Mouse (Mus musculus): Measurements from ENCODE around the gene Stk4.

The Stk4 gene

DNA sequence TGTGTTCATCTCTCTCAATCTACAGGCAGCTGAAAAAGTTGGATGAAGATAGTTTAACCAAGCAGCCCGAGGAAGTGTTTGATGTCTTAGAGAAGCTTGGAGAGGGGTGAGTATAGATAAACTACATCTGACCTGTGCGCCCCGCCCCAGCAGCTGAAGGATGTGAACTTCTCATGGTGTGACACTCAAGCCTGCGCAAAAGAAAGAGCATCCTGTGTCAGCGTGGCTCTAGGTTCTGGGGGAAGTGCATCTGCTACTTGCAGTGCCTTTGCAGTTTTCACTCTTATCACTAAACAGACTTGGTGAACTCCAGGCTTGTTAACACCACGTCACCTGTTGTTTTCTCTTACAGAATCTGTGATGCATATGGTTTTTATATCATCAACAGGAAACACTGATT, 9.4 kb downstream of the Stk4 start:
- no peak for DNase-seq (ENCODE audit: low read depth, low spot score)

DNA sequence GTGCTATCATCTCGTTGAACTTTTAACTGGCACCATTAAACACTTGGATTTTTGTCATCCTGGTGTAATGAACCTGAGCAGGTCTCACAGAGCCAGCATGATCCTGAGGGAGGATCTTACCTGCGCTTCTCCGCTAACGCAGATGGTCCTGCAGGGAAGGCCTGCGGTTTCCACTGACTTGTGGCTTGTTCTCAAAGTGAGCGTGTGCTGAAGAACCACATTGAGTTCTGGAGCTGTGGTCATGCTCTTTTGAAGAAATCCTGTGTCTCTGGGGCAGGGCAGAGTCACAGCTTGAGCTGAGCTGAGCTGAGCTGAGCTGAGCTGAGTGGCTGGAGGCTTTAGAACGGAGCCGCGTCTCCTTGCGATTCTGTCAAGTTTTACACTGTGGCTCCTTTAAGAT, 11.5 kb downstream of the Stk4 start:
- DNase-seq (ENCODE audit: low read depth, low spot score), result no peak

DNA sequence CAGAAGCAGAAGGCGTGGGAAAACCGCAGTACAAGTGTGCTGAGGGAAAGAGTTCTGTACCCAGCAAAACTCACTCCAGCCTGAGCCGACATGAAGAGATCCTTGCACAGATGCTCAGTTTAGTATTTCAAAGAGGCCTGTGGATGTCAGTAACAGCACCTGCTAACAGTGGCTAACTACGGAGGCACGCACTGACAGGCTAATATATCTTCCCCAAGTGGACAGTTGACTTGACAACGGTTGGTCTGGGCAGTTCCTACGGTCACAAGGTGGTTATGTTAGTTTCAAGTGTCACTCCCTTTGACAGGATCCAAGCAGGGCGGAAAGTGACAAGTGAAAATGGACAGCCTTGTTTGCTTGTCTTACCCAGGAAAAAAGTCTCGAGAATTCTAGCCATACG, 12.1 kb downstream of the Stk4 start:
- DNase-seq (ENCODE audit: low read depth, low spot score), result no peak

DNA sequence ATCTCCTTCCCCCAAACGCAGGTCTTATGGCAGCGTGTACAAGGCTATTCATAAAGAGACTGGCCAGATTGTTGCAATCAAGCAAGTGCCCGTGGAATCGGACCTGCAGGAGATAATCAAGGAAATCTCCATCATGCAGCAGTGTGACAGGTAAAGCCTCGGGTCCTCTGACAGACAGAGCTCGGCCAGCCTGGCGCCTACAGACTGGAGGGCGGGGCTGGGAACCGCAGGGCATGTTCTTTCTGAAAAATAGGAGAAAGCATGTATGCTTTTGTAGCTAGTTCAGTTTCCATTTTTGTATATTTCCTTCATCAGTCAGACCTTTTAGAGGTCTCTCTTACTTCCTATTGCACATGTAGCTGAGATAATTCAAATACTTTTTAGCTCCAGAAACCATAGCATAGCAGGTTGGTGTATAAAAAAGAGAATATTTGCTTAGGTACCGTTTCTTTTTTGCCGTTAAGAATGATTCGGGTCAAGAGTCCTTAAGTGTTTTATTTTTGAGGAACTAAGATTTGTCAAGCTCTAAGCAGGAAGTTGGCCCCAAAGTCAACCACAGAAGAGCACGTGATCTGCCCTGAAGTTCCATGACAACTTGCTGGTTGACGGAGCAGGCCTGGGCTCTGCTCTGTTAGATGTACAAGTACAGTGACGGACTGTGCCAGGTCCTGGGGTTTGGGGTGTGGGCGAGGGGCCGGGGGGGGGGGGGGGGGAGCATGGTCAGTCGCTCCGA, 13.7 kb downstream of the Stk4 start:
- no peak for DNase-seq (ENCODE audit: low read depth, low spot score)

DNA sequence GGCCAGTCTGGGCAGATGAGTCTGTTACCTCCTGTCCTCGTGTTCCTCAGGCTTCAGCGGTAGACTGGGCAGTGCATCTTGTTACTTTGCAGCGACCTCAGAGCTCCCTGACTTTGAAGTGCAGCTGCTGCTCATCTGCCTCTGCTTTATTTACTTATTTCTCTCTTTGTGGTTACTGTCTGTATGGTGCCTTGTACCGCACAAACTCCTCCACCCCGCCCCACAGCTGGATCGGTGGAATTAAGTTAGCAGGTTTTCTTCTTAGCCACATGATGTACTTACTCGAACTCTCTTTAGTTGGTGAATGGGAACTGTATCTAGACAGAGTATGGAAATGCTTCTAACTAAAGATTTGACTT, 14.2 kb downstream of the Stk4 start:
- DNase-seq (ENCODE audit: low read depth, low spot score), result no peak

DNA sequence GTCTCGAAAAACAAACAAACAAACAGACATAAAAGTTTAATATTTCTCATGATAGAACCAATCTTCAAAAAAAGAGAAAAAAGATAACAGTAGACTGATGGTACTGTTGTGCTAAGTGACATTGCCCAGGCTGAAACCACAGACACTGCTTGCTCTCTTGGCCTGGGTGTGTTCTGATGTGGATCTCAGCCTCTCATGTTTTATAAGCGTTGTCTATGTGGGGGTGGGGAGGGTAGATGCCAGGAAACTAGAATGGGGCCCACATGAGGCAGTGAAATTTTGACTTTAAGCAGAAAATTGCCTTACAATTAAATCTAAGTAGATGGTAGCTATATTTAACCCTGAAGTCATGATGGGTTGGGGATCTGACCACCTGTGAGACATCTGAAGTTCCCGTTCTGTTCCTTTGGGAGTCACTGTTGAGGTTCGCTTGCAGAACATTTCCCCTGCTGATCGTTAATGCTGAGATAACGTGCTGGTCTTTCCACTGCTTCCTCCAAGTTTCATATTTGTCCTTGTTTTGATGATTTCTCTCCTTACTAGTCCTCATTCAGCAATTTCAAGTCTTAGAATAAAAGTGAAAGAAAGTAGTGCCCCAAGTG, 17.4 kb downstream of the Stk4 start:
- no peak for DNase-seq (ENCODE audit: low read depth, low spot score)

DNA sequence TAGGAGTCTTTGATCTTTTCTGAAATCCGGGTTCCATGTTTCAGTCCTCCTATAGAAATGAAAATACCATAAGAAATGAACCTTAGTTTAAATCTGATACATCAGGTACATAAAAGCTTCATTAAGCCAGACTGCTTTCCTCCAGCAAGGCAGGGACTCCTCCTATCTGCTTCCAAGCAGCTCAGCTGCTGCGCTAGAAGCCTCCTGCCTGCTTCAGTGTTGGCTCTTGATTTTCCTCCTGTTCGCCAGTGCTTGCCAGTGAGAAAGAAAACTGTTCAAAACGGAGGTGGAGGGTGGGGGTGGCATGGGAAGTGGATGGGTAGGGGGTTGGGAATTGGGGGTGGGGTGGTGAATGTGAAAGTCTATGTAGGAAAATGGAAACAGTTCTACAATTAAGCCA, 19.4 kb downstream of the Stk4 start:
- no peak for DNase-seq (ENCODE audit: low read depth, low spot score)

DNA sequence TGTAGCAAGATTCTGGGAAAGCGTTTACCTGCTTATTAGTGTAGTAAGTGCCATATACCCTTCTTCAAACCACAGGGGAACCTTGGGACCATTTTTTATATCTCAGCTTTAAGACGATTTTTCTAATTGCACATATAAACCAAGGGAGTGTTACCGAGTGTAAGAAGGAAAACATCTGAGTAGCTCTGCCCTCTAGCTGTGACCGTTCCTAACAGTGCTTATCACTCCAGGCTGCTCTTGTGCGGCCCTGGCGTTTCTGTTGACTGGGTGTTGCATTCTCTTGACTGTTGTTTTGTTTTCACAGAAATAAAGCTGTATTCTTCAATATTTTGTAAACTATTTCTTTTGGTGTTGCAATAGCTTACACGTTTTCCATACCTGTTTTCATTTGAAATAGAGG, 24.0 kb downstream of the Stk4 start:
- DNase-seq (ENCODE audit: low read depth, low spot score), result no peak

DNA sequence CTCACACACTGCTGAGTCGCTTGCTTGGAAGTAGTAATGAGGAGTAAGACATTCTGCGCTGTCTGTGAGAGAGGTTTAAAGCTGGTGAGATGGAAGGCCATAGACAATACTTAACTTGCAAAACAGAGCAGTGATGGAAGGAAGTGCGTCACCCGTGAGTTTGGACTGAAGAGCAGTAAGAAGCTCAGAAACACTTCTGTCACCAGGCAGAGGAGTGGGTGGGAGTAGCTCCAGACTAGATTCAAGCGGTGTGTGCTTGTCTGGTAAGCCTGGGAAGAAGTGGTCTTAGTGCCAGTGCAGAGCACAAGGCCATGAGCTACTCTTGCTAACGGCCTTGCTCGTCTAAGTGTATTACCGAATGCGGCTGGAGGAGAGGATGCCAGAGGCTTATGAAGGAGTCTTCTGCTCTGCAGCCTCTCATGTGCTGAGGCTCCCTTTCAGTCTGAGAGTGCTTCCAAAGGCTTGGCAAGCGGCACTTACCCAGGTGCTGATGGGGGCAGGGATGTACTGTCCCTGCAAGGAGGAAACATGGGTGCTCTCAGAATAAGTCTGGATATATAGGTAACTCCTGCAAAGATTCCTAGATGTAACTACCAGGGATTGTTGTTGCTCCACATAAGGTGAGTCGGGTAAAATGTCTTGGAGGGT, 28.6 kb downstream of the Stk4 start:
- DNase-seq (ENCODE audit: low read depth, low spot score), result no peak

DNA sequence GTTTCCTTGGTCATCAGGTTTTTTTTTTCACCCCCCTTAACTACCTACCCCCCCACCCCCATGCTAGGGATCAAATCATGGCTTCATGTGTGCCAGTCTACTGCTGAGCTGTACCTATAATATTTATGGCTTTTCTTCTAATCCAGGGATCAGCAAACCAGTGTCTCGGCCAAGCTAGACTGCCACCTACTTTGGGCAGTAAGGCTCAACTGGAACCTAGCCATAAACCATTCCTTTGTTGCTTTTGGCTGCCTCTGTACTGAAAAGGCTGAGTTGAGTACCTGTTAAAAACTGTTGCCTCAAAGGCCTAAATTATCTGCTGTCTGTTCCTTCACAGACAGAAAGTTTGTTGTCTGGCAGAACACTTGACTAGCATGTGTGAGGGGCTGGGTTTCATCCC, 31.8 kb downstream of the Stk4 start:
- DNase-seq (ENCODE audit: low read depth, low spot score), result no peak

DNA sequence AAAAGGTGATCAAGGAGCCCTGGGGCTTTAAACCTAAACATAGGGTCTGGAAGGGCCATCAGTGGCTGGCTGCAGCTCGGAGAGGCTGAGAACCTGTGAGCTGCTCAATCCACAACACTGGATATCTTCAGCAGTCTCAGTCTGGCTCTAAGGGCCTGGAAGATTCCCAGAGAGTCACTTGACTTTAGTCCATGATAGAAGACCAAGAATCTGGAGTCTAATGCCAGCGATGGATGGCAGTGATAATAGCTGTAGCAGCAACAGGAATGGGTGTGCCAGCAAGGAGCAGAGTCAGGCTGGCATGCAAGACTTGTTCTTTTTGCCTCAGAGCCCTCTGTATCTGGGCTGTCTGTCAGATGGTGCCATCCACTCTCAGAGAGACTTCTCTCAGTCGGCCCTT, 32.2 kb downstream of the Stk4 start:
- DNase-seq (ENCODE audit: low read depth, low spot score), result no peak

DNA sequence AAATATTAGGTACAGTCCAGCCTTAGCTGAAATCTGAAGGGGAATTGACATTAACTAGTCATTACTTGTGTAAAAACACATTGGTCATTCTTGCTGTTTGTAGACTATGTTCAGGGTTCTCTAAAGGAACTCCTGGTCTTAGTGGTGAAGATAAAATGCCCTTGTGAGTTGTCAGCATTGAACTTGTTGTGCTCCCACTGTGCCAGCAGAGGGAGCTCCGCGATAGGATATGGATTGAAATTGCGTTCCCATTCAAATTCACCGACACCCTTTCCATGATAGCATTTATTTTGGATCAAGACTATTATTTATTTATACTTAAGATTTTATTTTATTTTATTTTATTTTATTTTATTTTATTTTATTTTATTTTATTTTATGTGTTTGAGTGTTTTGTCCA, 33.4 kb downstream of the Stk4 start:
- peak; percentile 4 for DNase-seq (ENCODE audit: low read depth, low spot score)

DNA sequence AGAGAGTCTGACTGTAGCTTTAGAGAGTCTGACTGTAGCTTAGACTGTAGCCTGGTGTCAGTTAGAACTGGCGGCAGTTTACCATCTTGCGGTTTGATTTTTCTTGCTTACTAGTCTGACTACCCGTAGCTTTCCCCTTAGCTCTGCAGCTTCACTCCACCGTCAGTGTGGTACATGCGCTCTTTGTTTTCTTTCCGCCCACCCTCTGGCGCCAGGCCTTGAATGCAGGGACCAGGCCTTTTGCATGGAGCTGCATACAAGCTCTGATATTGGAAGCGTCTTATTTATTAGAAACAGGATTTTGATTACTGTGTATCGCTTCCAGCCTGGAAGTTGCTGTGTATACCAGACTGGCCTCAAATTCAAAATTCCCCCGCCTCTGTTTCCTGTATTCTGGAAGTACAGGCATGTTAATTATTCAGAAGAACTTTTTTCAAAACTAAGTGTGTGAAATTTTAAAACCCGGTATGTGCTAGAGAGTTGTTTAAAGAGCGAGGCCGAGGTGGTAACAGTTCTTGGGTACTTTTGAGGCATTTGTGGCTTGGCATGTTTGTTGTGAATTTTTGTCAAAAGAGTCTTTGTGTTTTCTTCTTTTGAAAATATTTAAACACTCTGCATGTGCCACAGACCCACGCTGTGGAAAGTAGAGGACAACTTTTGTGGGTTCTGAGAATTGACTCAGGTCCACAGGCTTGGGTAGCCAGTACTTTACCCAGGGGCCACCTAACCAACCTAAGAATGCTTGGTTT, 36.3 kb downstream of the Stk4 start:
- DNase-seq (ENCODE audit: low read depth, low spot score), result no peak

DNA sequence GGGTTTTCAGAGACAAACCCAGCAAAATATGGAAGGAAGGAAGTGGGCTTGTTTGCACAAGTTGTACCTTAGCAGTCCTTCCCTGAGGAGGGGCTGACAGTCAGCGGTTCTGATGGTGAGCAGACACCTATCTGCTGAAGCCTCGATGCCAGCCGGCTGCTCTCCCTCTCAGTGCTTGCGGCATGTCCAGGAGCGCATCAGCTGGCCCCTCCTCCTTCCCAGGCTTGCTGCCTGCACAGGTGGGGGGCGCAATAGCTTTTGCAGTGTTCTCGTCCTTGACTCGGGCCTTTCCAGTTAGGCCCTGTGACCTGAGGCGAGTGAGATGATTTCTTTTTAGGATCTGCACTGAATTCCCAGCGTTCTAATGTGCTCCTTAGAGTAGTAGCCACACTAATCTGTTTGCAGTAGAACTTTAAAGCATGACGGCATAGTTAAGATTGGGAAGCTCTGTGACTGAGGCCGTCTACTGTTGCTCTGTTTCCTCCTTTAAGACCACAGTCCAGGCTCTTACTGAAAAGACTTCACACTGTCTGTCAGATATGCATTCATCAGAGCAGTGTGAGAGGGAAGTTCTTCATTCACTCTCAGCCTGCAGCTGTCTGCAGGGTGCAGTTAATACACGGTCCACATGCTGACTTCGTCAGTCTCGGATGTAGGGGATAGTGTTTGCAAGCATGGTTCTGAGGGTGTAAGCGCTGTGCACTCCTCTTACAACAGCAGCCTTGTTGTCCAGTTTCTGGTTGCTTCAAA, 37.2 kb downstream of the Stk4 start:
- DNase-seq (ENCODE audit: low read depth, low spot score), result no peak

DNA sequence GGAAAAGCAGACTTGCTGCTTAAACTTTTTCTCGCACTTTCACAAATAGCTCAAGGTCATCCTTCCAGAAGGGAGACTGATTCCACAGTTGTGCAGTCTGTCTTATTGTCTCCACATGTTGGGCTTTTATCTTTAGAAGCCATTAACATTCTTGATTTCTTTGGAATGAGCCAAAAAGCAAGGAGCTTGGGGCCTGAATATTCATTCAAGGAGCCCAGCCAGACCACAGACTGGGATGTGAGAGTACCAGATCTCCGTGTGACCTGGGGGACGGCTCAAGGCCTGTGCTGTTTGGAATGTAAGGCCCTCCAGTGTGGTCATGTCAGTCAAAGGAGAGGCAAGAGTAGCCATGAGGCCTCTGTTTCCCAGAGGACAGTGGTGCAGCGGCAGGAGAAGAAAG, 38.4 kb downstream of the Stk4 start:
- DNase-seq (ENCODE audit: low read depth, low spot score), result no peak

DNA sequence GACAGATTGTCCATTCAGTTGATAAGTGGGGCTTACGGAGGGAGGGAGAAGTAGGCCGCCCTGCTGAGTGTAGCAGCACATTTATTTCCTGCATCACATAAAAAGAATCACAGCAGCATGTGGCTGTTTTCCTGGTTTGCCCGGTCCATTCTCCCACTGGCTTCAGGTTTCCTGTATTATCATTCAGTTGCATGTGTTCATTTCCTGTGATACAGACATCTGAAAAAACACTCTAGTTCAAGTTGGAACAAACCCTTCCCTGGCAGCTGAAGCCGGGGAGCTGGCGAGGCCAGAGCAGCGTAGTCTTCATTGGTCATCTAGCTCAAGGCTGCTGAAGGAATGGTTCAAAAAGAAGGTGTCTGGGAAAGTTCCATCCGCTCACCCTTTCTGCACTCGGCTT, 41.4 kb downstream of the Stk4 start:
- DNase-seq (ENCODE audit: low read depth, low spot score), result no peak

DNA sequence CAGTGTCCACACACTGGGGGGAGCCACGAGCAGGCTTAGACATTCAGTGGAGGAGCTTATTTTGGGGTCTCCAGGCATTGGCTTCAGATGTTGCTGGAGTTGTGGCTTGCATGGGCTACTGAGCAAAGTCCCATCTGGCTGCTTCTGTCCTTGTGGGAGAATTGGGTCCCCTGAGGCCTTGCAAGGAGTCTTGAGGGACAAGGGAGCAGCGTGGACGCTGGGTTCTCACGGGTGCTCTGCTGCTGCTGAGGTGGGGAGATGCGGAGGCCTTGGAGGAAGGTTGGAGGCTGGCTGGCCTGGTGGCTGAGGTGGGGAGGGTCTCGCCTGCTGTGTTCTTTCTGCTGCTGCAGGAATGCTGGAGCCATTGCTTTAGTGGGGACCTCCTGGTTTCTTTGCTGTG, 43.9 kb downstream of the Stk4 start:
- no peak for DNase-seq (ENCODE audit: low read depth, low spot score)

DNA sequence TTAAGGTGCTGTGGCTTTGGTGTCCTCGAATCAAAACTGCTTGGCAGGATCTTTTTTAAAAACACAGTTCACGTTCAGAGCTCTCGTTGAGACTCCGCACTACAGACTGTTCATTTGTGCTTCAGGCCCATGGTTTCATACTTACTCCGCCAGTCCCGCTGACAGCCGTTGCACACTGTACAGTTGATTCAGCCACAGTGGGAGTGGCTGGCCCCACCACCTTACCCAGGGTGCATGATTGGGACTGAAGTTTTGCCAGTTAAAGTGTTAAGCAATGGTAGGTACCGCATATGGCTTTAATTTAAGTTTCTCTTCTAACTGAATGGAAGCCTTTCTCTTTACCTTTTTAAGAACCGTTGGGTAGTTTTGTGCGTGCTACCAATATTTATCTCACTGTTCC, 45.4 kb downstream of the Stk4 start:
- DNase-seq (ENCODE audit: low read depth, low spot score), result no peak

DNA sequence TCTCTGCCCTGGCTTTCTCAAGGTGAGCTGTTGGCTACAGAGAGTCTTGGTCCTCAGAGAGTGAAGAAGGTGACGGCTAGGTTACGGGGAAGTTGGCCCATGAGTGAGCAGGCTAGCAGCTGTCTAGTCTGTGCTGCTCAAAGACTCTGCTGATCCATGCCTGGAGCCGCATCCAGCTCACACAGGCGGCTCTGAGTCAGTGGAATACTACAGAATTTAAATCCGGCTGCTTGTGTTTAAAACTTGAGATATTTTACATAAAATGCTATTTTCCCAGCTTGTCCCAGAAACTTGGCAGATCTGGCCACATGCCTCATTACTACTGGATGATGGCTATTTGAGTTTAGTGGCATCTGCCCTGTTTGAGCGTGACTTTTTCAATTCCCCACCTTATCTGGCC, 49.4 kb downstream of the Stk4 start:
- DNase-seq (ENCODE audit: low read depth, low spot score), result no peak

DNA sequence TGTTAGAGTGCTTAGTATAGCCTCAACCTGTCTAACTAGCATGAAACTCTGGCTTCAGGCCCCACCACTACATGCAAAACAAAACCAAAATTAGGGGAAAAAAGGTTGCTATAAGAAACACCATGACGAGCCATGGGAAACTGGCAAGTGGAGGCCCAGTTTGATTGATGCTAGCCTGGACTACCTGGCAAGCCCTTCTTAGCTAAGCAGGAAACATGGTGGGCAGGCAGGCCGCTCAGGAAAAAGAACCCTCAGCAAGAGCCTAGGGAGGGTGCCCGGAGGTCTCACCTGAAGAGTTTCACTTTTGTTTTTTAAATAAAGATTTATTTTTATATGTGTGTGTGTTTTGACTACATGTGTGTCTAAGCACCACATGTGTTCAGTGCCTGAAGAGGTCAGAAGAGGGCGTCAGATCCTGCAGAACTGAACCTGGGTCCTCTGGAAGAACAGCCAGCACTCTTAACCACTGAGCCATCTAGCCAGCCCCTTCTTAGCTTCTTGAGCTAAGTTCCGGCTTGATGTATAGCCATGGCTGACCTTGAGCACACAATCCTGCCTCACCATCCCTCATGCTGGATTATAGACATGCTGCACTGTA, 53.1 kb downstream of the Stk4 start:
- DNase-seq (ENCODE audit: low read depth, low spot score), result no peak

DNA sequence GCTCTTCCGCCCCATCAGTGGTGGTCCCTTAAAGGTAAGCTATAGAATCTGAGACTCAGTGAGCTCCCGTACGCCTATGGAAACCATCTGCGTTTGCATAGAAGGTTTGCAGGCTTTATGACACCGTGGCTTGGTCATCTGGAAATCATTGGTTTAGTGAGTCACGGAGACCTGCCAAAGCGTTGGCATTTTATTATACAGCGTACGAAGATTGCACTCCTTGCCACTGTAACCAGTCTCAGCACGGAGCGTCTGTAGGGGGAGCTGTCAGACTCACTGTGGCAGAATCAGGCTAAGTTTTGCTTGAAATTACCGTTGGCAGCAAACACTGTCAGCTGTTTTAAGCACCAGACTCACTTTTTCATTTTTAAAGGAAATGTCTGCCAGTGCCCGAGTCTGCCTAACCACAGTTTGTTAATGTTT, 56.4 kb downstream of the Stk4 start:
- DNase-seq (ENCODE audit: low read depth, low spot score), result no peak

DNA sequence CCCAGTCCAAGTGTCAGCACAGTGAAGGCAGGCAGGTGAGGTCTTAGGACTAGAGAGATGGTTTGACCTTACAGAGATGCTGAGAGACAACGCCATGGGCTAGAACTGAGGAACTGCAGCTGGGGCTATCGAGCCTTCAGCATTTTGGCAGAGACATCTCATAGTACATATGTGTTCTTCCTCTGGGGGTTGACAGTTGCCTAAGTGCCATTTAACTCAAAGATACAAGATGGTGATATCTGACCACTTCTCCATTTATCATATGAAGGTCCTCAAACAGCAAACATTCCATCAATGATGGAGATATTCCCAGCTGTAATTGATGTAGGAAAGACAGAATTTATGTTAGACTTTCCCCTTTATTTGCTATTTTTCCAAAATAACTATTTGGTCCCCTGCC, 57.2 kb downstream of the Stk4 start:
- no peak for DNase-seq (ENCODE audit: low read depth, low spot score)
